Mouse (Mus musculus): ENCODE measurements around the gene Car4.

Gene Car4

GRCm38 (mm10) chr11:84957591-84958270 is at the start of gene Car4:
TSS of gene Car4 (plus strand) at chr11:84957786.
- DNase-seq (ENCODE audit: low spot score): no peak

- DNase-seq (ENCODE audit: low spot score): no peak
These were observed 49.1 kb upstream of the Car4 start for GRCm38 (mm10) chr11:84908480-84908879.

- no peak for DNase-seq (ENCODE audit: low spot score)
These were observed 47.2 kb upstream of the Car4 start for GRCm38 (mm10) chr11:84910411-84910810.

GRCm38 (mm10) chr11:84914673-84915072 is 42.9 kb upstream of the Car4 start:
- no peak for DNase-seq (ENCODE audit: low spot score)

GRCm38 (mm10) chr11:84916053-84916702 is 41.4 kb upstream of the Car4 start, which contains the start of gene Znhit3:
TSS of gene Znhit3 (minus strand) at chr11:84916366.
- DNase-seq (ENCODE audit: low spot score): peak; percentile 89

- DNase-seq (ENCODE audit: low spot score): no peak
These were observed 40.8 kb upstream of the Car4 start for GRCm38 (mm10) chr11:84916703-84917300.

GRCm38 (mm10) chr11:84918425-84918824 is 39.2 kb upstream of the Car4 start:
- peak; percentile 84 for DNase-seq (ENCODE audit: low spot score)

GRCm38 (mm10) chr11:84919276-84919675 is 38.3 kb upstream of the Car4 start:
- no peak for DNase-seq (ENCODE audit: low spot score)

GRCm38 (mm10) chr11:84919951-84920350 is 37.6 kb upstream of the Car4 start:
- DNase-seq (ENCODE audit: low spot score): no peak

GRCm38 (mm10) chr11:84920981-84921380 is 36.6 kb upstream of the Car4 start:
- no peak for DNase-seq (ENCODE audit: low spot score)

GRCm38 (mm10) chr11:84932261-84932660 is 25.3 kb upstream of the Car4 start:
- DNase-seq (ENCODE audit: low spot score): no peak

- DNase-seq (ENCODE audit: low spot score): no peak
These were observed 18.0 kb upstream of the Car4 start for GRCm38 (mm10) chr11:84939508-84940053.

- DNase-seq (ENCODE audit: low spot score): no peak
These were observed 17.4 kb upstream of the Car4 start for GRCm38 (mm10) chr11:84940140-84940539.

GRCm38 (mm10) chr11:84943948-84944347 is 13.6 kb upstream of the Car4 start:
- DNase-seq (ENCODE audit: low spot score): peak; percentile 75

- DNase-seq (ENCODE audit: low spot score): no peak
These were observed 12.7 kb upstream of the Car4 start for GRCm38 (mm10) chr11:84944639-84945435.

- DNase-seq (ENCODE audit: low spot score): no peak
These were observed 11.7 kb upstream of the Car4 start for GRCm38 (mm10) chr11:84945841-84946240.

- DNase-seq (ENCODE audit: low spot score): no peak
These were observed 10.4 kb upstream of the Car4 start for GRCm38 (mm10) chr11:84947206-84947605.

- DNase-seq (ENCODE audit: low spot score): no peak
These were observed 9.5 kb upstream of the Car4 start for GRCm38 (mm10) chr11:84948114-84948513.

GRCm38 (mm10) chr11:84948526-84948925 is 9.1 kb upstream of the Car4 start:
- DNase-seq (ENCODE audit: low spot score): no peak

GRCm38 (mm10) chr11:84952611-84953010 is 5.0 kb upstream of the Car4 start:
- DNase-seq (ENCODE audit: low spot score): no peak

- DNase-seq (ENCODE audit: low spot score): no peak
These were observed 1.2 kb upstream of the Car4 start for GRCm38 (mm10) chr11:84956400-84956799.

- no peak for DNase-seq (ENCODE audit: low spot score)
These were observed 415 bp upstream of the Car4 start for GRCm38 (mm10) chr11:84957171-84957570.

All from testis, postnatal 14 days (tissue).